Mouse (Mus musculus) olfactory bulb, adult 2 months (tissue): ENCODE results near the gene Rap2a.

Experiments
- CTCF ChIP-seq: fragments of 200-500 bp; IDR thresholded peaks from 2 replicates; pipeline ENCODE4 v1.5.1; 2012; ENCODE audit warnings: low read depth, mild to moderate bottlenecking, low read length, moderate library complexity; ENCODE audit not compliant: insufficient read depth
- POLR2A ChIP-seq: fragments of 200-500 bp; IDR thresholded peaks from 2 replicates; pipeline ENCODE4 v1.6.1; 2012; ENCODE audit warnings: mild to moderate bottlenecking, low read depth, low read length, moderate library complexity; ENCODE audit not compliant: insufficient read depth

GRCm38 (mm10) chr14:120454221-120454620 is 24.0 kb upstream of the Rap2a start:
- TF ChIP-seq POLR2A = no peak
- TF ChIP-seq CTCF = no peak
